Mouse (Mus musculus) limb, embryonic 11.5 days (tissue): ENCODE measurements around the gene Dera. TPM values are rescaled to one million over a fixed set of nuclear protein-coding genes. Genes with fewer than 3 reads are reported as not detected.

Experiments used
- ATAC-seq: fragments of 200-750 bp; cut with Nextera tagmentation; 2 replicates; pipeline ENCODE4 v1.8.0; 2017; ENCODE audit warnings: low read depth; ENCODE audit not compliant: insufficient number of reproducible peaks, low FRiP score, low TSS enrichment
- DNase-seq: peaks from one replicate; pipeline ENCODE4 v3.0.0-alpha.2; 2015; ENCODE audit warnings: low spot score
- H3K27ac ChIP-seq: fragments of 300-500 bp; sonication (generic); replicated peaks from 2 replicates; pipeline ENCODE4 v1.5.1; 2014; ENCODE audit warnings: low read depth, mild to moderate bottlenecking, low read length
- H3K27me3 ChIP-seq: fragments of 300-500 bp; sonication (generic); 2 replicates; pipeline ENCODE4 v1.6.1; 2014; ENCODE audit warnings: mild to moderate bottlenecking, low read length, mixed read lengths; ENCODE audit not compliant: control insufficient read depth, insufficient read depth
- H3K36me3 ChIP-seq: fragments of 300-500 bp; sonication (generic); 2 replicates; pipeline ENCODE4 v1.6.1; 2014; ENCODE audit warnings: mild to moderate bottlenecking, low read length, moderate library complexity, mixed read lengths; ENCODE audit not compliant: control insufficient read depth, insufficient read depth
- H3K4me1 ChIP-seq: fragments of 300-500 bp; sonication (generic); 2 replicates; pipeline ENCODE4 v1.6.1; 2014; ENCODE audit warnings: low read length, mixed read lengths; ENCODE audit not compliant: control insufficient read depth, insufficient read depth
- H3K4me2 ChIP-seq: fragments of 300-500 bp; sonication (generic); 2 replicates; pipeline ENCODE4 v1.6.1; 2014; ENCODE audit warnings: low read depth, mild to moderate bottlenecking, moderate library complexity; ENCODE audit not compliant: severe bottlenecking
- H3K4me3 ChIP-seq: fragments of 300-500 bp; sonication (generic); 2 replicates; pipeline ENCODE4 v1.5.1; 2014; ENCODE audit warnings: low read depth, low read length
- H3K9ac ChIP-seq: fragments of 300-500 bp; sonication (generic); 2 replicates; pipeline ENCODE4 v1.6.1; 2014; ENCODE audit warnings: mild to moderate bottlenecking, low read length
- H3K9me3 ChIP-seq: fragments of 300-500 bp; sonication (generic); 2 replicates; pipeline ENCODE4 v1.6.1; 2016; ENCODE audit warnings: low read length; ENCODE audit not compliant: control insufficient read depth
- WGBS: fragments of 180-500 bp; shearing (Covaris S2); extraction: QIAGEN DNeasy Blood & Tissue Kit; methylation state at CpG from one replicate; pipeline ENCODE4 v1.1.7; 2014; 5-methylcytosine and 5-hydroxymethylcytosine counted together
- polyA plus RNA-seq: library from polyadenylated mRNA; unstranded; fragments of >200 nt; fragmentation: Nextera tagmentation; extraction: Ambion mirVana; gene quantifications from 2 replicates; pipeline ENCODE4 v1.2.1, GENCODE M21; 2014

Dera gene
- polyA plus RNA-seq, 1 experiment from 2014 or later = 75.2 TPM

DNA sequence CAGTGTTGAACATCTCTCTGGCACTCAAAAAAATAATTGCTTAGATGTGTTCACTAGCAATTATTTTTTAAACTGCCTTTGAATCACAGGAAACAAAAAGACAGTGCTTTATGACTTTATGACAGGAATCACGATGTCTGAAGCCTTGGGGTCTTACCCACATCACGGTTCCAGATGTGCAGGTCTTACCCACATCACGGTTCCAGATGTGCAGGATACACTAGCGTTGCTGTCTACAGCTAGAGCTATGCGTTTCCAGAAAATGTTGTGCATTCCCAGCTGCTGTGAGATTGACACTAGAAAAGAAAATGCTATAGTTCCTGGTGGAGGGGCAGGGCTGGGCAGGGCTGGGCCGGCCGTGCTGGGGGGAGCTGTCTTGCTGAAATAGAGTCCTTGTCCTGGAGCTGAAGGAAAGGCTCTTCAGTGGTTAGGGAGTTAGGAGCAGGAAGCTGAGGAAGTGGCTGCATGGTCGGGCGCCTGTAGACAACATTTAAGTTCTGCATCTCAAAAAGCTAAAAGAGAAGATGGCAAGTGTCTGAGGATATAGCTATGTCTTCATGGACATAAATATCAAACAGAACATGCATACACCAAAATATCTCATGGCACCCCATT lies 34.7 kb downstream of the Dera start:
- Histone ChIP-seq H3K36me3 (no peaks in the 10 kb centered on the region), H3K4me2 (no peak overlapping the region), H3K9me3 (no peaks in the 10 kb centered on the region), H3K9ac (no peak overlapping the region), H3K4me3 (no peak overlapping the region), H3K27me3 (no peaks in the 10 kb centered on the region), H3K27ac (no peak overlapping the region), H3K4me1 (no peaks in the 10 kb centered on the region)
- DNase-seq (peak; percentile 50), ATAC-seq (peak; percentile 67; the same call in 1 of the 2 replicates)
- WGBS = 29% methylated on average over 9 of the region's 9 CpGs

DNA sequence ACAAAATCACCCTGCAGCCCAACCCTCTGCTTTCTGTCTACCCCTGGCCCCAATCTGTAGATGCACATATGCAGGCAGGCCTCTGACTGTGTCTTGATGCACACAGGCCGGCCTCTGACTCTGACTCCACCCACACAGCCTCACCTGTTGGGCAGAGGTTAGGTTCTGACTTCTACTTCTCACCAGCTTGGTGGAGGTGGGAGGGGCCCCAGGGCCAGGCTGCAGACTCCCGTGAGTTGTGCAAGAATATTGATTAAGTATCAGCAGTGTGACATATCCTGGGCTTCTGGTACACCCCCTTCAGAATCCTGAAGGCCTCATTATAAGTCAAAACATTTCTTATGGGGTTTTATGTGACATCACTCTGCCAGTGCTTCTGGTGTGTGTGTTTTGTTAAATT lies 35.3 kb downstream of the Dera start:
- DNase-seq = no peak
- Histone ChIP-seq H3K9ac (no peak overlapping the region), H3K27ac (no peak overlapping the region), H3K36me3 (no peaks in the 10 kb centered on the region), H3K9me3 (no peaks in the 10 kb centered on the region), H3K4me2 (no peak overlapping the region), H3K27me3 (no peaks in the 10 kb centered on the region), H3K4me1 (no peaks in the 10 kb centered on the region), H3K4me3 (no peak overlapping the region)
- no peak for ATAC-seq
- 54% methylated on average over 2 of the region's 2 CpGs for WGBS

DNA sequence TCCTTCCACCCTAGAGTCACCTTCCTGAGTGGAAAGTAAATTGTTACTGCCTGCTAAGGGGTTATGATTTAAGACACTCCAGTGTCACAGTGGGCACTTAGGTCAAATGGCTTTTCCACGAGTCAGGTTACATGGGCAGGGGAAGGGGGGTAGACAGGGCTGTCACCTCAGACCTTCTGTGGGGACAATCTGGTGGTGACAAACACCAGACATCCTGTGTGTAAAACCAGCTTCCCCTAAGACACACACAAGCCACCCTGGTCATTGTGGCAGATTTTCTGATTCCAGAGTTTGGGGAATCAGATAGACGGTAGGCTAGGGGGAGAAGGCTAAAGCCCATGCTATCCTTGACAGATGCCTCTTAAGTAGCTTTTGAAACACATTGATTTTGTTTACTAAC lies 41.1 kb downstream of the Dera start:
- Histone ChIP-seq H3K36me3 (peaks cover 5% of the 10 kb centered on the region; the same call in 1 of the 2 replicates), H3K9ac (no peak overlapping the region), H3K27me3 (no peaks in the 10 kb centered on the region), H3K4me2 (no peak overlapping the region), H3K4me3 (no peak overlapping the region), H3K4me1 (0 out of 2 replicates have a peak, but pooled peaks cover 2% of the 10 kb centered on the region), H3K27ac (no peak overlapping the region), H3K9me3 (peaks cover 3% of the 10 kb centered on the region; the same call in 1 of the 2 replicates)
- ATAC-seq (peak; percentile 33; the same call in 1 of the 2 replicates), DNase-seq (peak; percentile 42)
- 8% methylated on average over 2 of the region's 2 CpGs for WGBS

DNA sequence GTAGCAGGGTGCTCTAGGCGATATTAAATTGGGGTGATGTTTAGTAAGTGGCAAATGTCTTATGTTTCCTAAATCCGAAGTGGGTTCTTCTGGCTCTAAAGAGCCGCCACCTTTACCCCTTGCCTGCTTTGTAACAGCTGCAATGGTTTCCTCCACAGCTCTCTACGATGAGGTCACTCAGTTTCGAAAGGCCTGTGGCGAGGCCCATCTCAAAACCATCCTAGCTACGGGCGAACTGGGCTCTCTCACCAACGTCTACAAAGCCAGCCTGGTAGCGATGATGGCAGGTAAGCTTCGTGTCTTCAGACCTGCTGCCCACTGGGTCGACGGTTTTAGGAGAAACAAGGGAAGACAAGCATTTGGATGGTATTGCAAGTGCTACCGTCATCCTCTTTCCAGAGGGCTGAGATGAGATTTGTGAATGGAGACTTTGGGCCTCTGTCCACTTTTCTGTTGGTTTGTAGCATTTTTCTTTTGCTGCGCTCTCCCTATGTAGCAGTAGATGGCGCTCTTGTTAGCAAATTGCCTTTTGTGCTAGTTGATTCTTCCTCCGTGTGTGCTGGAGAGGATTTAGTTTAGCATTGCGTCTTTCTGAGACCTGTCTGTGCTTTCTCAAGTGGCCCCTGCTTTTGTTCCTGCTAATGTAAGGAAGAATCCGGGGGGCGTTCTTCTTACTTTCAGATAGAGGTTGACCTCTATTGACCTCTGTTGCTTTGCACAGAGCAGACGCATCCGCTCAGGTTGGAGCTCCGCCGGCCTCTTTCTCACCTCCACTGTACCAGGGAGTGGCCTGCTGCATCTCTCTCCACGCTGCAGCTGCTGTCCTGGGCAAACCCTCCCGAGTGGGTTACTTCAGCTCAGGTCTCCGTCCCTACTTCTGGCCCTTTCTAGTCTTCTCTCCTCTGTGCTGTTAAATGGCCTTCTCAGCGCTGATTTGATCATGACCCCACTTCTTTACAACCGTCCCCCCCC lies 42.5 kb downstream of the Dera start:
- Histone ChIP-seq H3K9me3 (peaks cover 3% of the 10 kb centered on the region; the same call in 1 of the 2 replicates), H3K27ac (no peak overlapping the region), H3K27me3 (no peaks in the 10 kb centered on the region), H3K36me3 (peaks cover 5% of the 10 kb centered on the region; the same call in 1 of the 2 replicates), H3K9ac (no peak overlapping the region), H3K4me1 (0 out of 2 replicates have a peak, but pooled peaks cover 2% of the 10 kb centered on the region), H3K4me3 (no peak overlapping the region), H3K4me2 (no peak overlapping the region)
- WGBS = 69% methylated on average over 29 of the region's 29 CpGs
- ATAC-seq = no peak
- peak; percentile 46 for DNase-seq

DNA sequence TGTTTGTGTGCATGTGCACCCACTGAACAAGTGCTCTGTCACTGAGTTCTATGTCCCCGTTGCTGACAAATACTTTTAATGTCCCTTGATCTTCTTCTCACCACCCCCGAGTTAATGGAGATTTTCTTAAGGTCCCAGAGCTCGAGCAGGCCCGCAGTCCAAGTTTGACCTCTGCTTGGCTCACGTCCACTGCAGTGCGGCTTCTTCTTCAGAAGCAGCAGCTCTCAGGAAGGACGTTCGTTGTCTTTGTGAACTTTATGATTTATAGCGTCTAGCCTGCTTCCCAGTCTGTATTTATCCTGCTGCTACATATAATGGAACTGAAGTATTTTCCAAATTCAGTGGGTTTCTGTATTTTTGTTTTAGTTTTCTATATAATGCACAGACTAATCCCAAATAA lies 44.9 kb downstream of the Dera start:
- ATAC-seq = no peak
- Histone ChIP-seq H3K4me1 (peaks cover 12% of the 10 kb centered on the region), H3K36me3 (peaks cover 5% of the 10 kb centered on the region; the same call in 1 of the 2 replicates), H3K4me3 (no peak overlapping the region), H3K9ac (no peak overlapping the region), H3K4me2 (no peak overlapping the region), H3K27me3 (no peaks in the 10 kb centered on the region), H3K9me3 (peaks cover 3% of the 10 kb centered on the region; the same call in 1 of the 2 replicates), H3K27ac (no peak overlapping the region)
- WGBS = 84% methylated on average over 9 of the region's 9 CpGs
- no peak for DNase-seq

DNA sequence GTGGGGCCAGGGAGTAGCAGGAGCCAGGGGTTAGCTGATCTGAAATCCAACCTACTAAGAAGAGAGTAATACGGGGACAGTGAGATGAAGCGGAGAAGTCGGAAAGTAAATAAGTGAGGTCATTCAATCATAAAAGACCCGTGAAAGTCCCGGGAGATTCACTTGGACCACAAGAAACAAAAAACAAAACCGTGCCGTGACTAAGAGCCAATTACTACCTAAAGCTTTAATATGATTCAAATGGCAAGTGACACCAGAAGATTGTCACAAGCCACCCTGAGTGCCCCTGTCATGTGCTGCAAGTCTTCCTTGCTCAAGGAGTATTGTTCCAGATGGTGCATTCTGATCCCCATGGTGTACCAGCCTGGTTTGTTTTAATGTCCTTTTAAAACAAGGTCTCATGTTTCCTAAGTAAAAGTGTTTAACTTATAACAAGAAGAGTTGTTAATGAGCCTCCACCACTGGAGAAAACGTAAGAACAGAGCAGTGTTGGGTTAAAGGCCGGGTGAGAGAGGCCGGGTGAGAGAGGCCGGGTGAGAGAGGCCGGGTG lies 49.2 kb downstream of the Dera start:
- Histone ChIP-seq H3K9me3 (peaks cover 3% of the 10 kb centered on the region; the same call in 1 of the 2 replicates), H3K36me3 (peaks cover 5% of the 10 kb centered on the region; the same call in 1 of the 2 replicates), H3K4me1 (peaks cover 22% of the 10 kb centered on the region), H3K27me3 (no peaks in the 10 kb centered on the region), H3K4me2 (no peak overlapping the region), H3K4me3 (no peak overlapping the region), H3K9ac (no peak overlapping the region), H3K27ac (peak overlapping the region; percentile 56)
- 37% methylated on average over 12 of the region's 12 CpGs for WGBS
- DNase-seq (peak; percentile 39), ATAC-seq (peak; percentile 46; the same call in 1 of the 2 replicates)

DNA sequence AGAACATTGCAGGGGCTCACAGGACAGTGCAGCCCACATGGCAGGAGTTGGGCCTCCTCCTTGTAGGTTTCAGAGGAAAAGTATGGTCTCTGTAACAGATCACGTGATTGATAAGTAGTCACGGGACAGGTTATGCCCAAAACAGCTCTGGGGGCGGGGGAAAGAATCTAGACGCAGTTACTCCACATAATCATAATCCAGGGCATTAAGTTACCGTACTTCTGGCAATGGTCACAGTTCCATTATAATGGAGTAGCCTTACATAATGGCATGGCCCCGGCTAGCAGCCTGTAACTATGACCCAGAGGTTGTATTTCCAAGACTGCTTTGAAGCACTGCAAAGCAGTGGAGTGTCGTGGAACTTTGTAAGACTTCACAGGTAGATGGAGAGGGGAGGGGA lies 49.8 kb downstream of the Dera start:
- DNase-seq (no peak), ATAC-seq (peak; percentile 32)
- WGBS = 58% methylated on average over 7 of the region's 7 CpGs
- peaks cover 5% of the 10 kb centered on the region; the same call in 1 of the 2 replicates for H3K36me3 ChIP-seq
- no peak overlapping the region for H3K4me3 ChIP-seq
- no peak overlapping the region for H3K4me2 ChIP-seq
- no peaks in the 10 kb centered on the region for H3K27me3 ChIP-seq
- H3K9me3 ChIP-seq = peaks cover 3% of the 10 kb centered on the region; the same call in 1 of the 2 replicates
- peak overlapping the region; percentile 56 for H3K27ac ChIP-seq
- no peak overlapping the region for H3K9ac ChIP-seq
- peaks cover 22% of the 10 kb centered on the region for H3K4me1 ChIP-seq

DNA sequence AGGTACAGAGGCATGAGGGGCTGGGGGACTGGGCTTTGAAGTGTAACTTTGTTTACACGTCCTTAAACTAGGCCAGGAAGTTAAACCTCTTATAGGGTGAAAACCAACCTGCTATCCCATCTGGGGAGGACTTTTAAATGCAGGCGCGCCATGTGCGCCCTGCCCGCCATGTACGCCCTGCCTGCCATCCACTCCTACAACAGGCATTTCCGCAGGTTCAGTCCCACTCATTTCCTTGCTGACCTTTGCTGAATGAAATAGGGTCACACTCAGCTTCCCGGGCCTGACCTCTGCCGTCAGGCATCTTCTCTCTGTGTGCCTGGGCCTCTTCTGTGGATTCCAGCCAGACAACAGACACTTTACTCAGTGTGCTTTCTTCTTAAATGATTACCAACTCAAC lies 50.3 kb downstream of the Dera start:
- DNase-seq (peak; percentile 36), ATAC-seq (0 out of 2 replicates have a peak, but pooled peaks have one; percentile 31)
- no peaks in the 10 kb centered on the region for H3K27me3 ChIP-seq
- 45% methylated on average over 9 of the region's 9 CpGs for WGBS
- no peak overlapping the region for H3K4me2 ChIP-seq
- peaks cover 3% of the 10 kb centered on the region; the same call in 1 of the 2 replicates for H3K9me3 ChIP-seq
- H3K36me3 ChIP-seq = peaks cover 5% of the 10 kb centered on the region; the same call in 1 of the 2 replicates
- peaks cover 22% of the 10 kb centered on the region for H3K4me1 ChIP-seq
- H3K4me3 ChIP-seq = no peak overlapping the region
- H3K27ac ChIP-seq = no peak overlapping the region; the same call in 1 of the 2 replicates
- H3K9ac ChIP-seq = no peak overlapping the region
